Mouse (Mus musculus) limb, embryonic 13.5 days (tissue): ENCODE data around the gene Ptpn4. TPM values are rescaled to one million over a fixed set of nuclear protein-coding genes. Genes with fewer than 3 reads are reported as not detected.

ENCODE experiments used
- ATAC-seq: fragments of 200-750 bp; cut with Nextera tagmentation; 2 replicates; pipeline ENCODE4 v1.8.0; 2017; ENCODE audit warnings: low read depth, moderate number of reproducible peaks, moderate TSS enrichment; ENCODE audit not compliant: low FRiP score
- H3K27ac ChIP-seq: fragments of 300-500 bp; sonication (generic); 2 replicates; pipeline ENCODE4 v1.5.1; 2015; ENCODE audit warnings: inconsistent platforms, mild to moderate bottlenecking, moderate library complexity
- H3K27me3 ChIP-seq: fragments of 300-500 bp; sonication (generic); 2 replicates; pipeline ENCODE4 v1.6.1; 2015; ENCODE audit warnings: mild to moderate bottlenecking, inconsistent platforms
- H3K36me3 ChIP-seq: fragments of 300-500 bp; sonication (generic); 2 replicates; pipeline ENCODE4 v1.6.1; 2015; ENCODE audit warnings: inconsistent platforms, mild to moderate bottlenecking, moderate library complexity
- H3K4me1 ChIP-seq: fragments of 300-500 bp; sonication (generic); 2 replicates; pipeline ENCODE4 v1.6.1; 2015; ENCODE audit warnings: inconsistent platforms
- H3K4me2 ChIP-seq: fragments of 300-500 bp; sonication (generic); replicated peaks from 2 replicates; pipeline ENCODE4 v1.6.1; 2015; ENCODE audit warnings: inconsistent platforms, mild to moderate bottlenecking, moderate library complexity
- H3K4me3 ChIP-seq: fragments of 300-500 bp; sonication (generic); 2 replicates; pipeline ENCODE4 v1.5.1; 2015; ENCODE audit warnings: moderate library complexity, mild to moderate bottlenecking, inconsistent platforms
- H3K9ac ChIP-seq: fragments of 300-500 bp; sonication (generic); 2 replicates; pipeline ENCODE4 v1.6.1; 2015; ENCODE audit warnings: mild to moderate bottlenecking, inconsistent platforms
- H3K9me3 ChIP-seq: fragments of 300-500 bp; sonication (generic); 2 replicates; pipeline ENCODE4 v1.6.1; 2016; ENCODE audit warnings: inconsistent platforms
- WGBS: fragments of 180-500 bp; shearing (Covaris S2); methylation state at CpG from one replicate; pipeline ENCODE4 v1.1.7; 2015; 5-methylcytosine and 5-hydroxymethylcytosine counted together
- polyA plus RNA-seq: library from polyadenylated mRNA; unstranded; fragments of >200 nt; fragmentation: Nextera tagmentation; extraction: Ambion mirVana; gene quantifications from 2 replicates; pipeline ENCODE4 v1.2.1, GENCODE M21; 2015

The Ptpn4 gene
- polyA plus RNA-seq, 1 experiment from 2014 or later, result 5.0 TPM

GRCm38 (mm10) chr1:119849146-119849935 is 11.9 kb upstream of the Ptpn4 start:
- no peaks in the 10 kb centered on the region for H3K27me3 ChIP-seq
- H3K4me3 ChIP-seq, result no peak overlapping the region
- no peaks in the 10 kb centered on the region for H3K4me1 ChIP-seq
- H3K27ac ChIP-seq, result no peak overlapping the region
- H3K9ac ChIP-seq, result no peak overlapping the region
- H3K36me3 ChIP-seq, result no peaks in the 10 kb centered on the region
- H3K4me2 ChIP-seq, result no peak overlapping the region
- H3K9me3 ChIP-seq, result no peaks in the 10 kb centered on the region
- 89% methylated on average over 12 of the region's 12 CpGs for WGBS
- no peak for ATAC-seq

DNA sequence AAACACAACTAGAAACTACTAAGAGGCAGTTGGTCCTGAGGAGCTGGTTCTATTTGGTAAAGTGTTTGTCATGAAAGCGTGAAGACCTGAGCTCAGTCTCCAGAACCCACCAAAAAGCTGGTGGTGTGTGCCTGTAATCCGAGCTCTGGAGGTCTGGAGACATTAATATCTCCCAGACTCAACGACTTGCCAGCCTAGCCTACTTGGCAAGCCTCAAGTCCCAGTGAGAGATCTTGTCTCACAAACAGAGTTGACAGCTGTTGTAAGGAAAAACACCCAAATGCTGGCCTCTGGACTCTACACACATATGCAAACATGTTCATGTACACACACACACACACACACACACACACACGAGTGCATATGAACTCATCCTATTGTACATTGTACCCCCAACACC is 7.9 kb upstream of the Ptpn4 start:
- H3K4me3 ChIP-seq, result no peak overlapping the region
- no peaks in the 10 kb centered on the region for H3K36me3 ChIP-seq
- H3K27me3 ChIP-seq, result no peaks in the 10 kb centered on the region
- H3K9ac ChIP-seq, result no peak overlapping the region
- no peaks in the 10 kb centered on the region for H3K4me1 ChIP-seq
- no peak for ATAC-seq
- 52% methylated on average over 4 of the region's 4 CpGs for WGBS
- H3K4me2 ChIP-seq, result no peak overlapping the region
- no peaks in the 10 kb centered on the region for H3K9me3 ChIP-seq
- H3K27ac ChIP-seq, result no peak overlapping the region

DNA sequence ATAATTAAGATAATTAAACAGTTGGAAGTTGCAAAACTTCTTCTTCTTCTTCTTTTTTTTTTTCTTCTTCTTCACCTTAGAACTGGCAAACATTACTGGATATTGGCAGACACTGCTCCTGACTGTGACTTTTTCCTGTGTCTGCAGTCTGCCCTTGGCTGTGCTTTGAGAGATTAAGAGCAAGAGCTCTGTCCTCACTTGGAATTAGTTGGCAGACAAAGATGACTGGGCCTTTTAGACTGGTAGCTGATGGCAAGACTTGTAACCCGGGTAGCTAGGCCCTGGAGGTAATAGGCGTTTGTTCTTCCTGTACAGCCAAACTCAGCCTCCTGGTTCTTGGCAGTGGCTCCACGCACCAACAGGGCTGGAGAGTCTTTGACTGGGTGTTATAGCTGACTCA is 5.7 kb upstream of the Ptpn4 start:
- H3K27ac ChIP-seq, result no peak overlapping the region
- no peak for ATAC-seq
- H3K9ac ChIP-seq, result no peak overlapping the region
- H3K4me2 ChIP-seq, result no peak overlapping the region
- H3K36me3 ChIP-seq, result no peaks in the 10 kb centered on the region
- no peaks in the 10 kb centered on the region for H3K4me1 ChIP-seq
- 84% methylated on average over 3 of the region's 3 CpGs for WGBS
- no peak overlapping the region for H3K4me3 ChIP-seq
- H3K9me3 ChIP-seq, result no peaks in the 10 kb centered on the region
- H3K27me3 ChIP-seq, result no peaks in the 10 kb centered on the region

- H3K9ac ChIP-seq, result no peak overlapping the region
- no peaks in the 10 kb centered on the region for H3K36me3 ChIP-seq
- H3K4me1 ChIP-seq, result peaks cover 13% of the 10 kb centered on the region
- WGBS, result 41% methylated on average over 3 of the region's 3 CpGs
- H3K4me3 ChIP-seq, result no peak overlapping the region
- H3K4me2 ChIP-seq, result no peak overlapping the region
- no peaks in the 10 kb centered on the region for H3K9me3 ChIP-seq
- no peak overlapping the region for H3K27ac ChIP-seq
- ATAC-seq, result no peak
- no peaks in the 10 kb centered on the region for H3K27me3 ChIP-seq
Observed at GRCm38 (mm10) chr1:119838241-119838640, 828 bp upstream of the Ptpn4 start.

GRCm38 (mm10) chr1:119836479-119837015 is 866 bp downstream of the Ptpn4 start:
- H3K4me3 ChIP-seq, result peak overlapping the region; percentile 84
- ATAC-seq, result no peak

DNA sequence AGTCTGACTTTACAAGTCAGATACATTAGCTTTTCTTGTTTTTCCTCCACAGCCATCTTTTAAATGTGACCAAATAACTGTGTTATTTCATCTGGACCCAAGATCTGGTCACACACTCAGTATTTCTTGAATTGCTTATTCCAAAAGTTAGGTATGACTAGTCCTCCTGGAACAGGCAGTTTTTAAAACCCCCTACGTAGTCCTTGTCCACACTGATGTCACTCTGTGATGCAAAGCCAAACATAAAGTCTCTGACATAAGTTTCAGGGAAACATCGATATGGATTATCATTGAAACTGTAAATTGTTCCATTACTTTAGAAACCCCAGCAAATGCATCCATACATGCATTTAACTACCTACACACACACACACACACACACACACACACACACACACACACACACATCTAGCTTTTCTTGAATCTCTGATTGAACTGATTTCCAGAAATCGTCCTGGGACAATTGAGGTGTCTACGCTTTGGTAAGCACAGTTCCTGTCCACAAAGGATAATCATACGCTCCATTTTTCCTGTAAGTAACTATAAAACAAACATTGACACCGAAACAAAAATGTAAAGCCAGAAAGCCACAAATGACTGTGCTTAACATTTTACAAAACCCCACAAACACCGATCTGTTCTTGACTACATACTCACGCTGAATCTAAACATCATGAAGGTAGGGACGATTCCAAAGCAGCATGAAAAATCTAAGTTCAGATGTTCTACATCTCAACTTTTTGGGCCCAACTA is 1.5 kb downstream of the Ptpn4 start:
- WGBS, result 20% methylated on average over 9 of the region's 9 CpGs
- Histone ChIP-seq H3K27ac (no peak overlapping the region), H3K4me2 (peak overlapping the region; percentile 67), H3K4me3 (peak overlapping the region; percentile 84), H3K4me1 (peaks cover 13% of the 10 kb centered on the region), H3K36me3 (no peaks in the 10 kb centered on the region), H3K9me3 (no peaks in the 10 kb centered on the region), H3K9ac (peak overlapping the region; percentile 88), H3K27me3 (no peaks in the 10 kb centered on the region)
- no peak for ATAC-seq

More at GRCm38 (mm10) chr1:119836479-119837015, 866 bp downstream of the Ptpn4 start:
- H3K4me2 ChIP-seq, result peak overlapping the region; percentile 67
- no peaks in the 10 kb centered on the region for H3K9me3 ChIP-seq
- peak overlapping the region; percentile 88 for H3K9ac ChIP-seq
- peak overlapping the region; percentile 83 for H3K27ac ChIP-seq
- H3K36me3 ChIP-seq, result no peaks in the 10 kb centered on the region
- under 1% methylated on average over 31 of the region's 31 CpGs for WGBS
- no peaks in the 10 kb centered on the region for H3K27me3 ChIP-seq
- peaks cover 13% of the 10 kb centered on the region for H3K4me1 ChIP-seq

DNA sequence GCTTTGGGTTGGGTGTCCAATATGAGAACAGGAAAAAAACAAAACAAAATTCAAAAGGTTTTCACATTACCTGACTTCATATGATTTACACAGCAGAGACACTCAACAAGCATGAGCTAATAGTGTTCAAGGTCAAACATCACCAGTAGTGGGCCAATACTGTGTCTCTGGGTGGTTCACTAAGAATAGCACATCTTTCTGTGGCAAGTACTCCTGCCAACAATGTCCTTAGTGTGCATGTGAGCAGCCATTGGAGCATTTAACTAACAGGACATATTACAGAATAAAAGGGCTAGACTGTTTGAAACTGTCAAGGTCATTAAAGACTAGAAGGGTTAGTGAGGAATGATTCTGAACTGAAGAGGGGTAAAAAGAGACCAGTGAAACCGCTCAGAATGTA is 9.3 kb downstream of the Ptpn4 start:
- 90% methylated on average over 1 of the region's 1 CpGs for WGBS
- Histone ChIP-seq H3K9ac (no peak overlapping the region), H3K27ac (no peak overlapping the region), H3K36me3 (no peaks in the 10 kb centered on the region), H3K27me3 (no peaks in the 10 kb centered on the region), H3K9me3 (no peaks in the 10 kb centered on the region), H3K4me2 (no peak overlapping the region), H3K4me3 (no peak overlapping the region), H3K4me1 (no peaks in the 10 kb centered on the region)
- ATAC-seq, result no peak

- H3K27me3 ChIP-seq, result no peaks in the 10 kb centered on the region
- H3K27ac ChIP-seq, result no peak overlapping the region
- no peaks in the 10 kb centered on the region for H3K36me3 ChIP-seq
- peaks cover 5% of the 10 kb centered on the region; the same call in 1 of the 2 replicates for H3K4me1 ChIP-seq
- no peak overlapping the region for H3K4me2 ChIP-seq
- ATAC-seq, result no peak
- H3K9me3 ChIP-seq, result no peaks in the 10 kb centered on the region
- WGBS, result 62% methylated on average over 1 of the region's 1 CpGs
- no peak overlapping the region for H3K9ac ChIP-seq
- H3K4me3 ChIP-seq, result no peak overlapping the region
Observed at GRCm38 (mm10) chr1:119818704-119819103, 18.7 kb downstream of the Ptpn4 start.

DNA sequence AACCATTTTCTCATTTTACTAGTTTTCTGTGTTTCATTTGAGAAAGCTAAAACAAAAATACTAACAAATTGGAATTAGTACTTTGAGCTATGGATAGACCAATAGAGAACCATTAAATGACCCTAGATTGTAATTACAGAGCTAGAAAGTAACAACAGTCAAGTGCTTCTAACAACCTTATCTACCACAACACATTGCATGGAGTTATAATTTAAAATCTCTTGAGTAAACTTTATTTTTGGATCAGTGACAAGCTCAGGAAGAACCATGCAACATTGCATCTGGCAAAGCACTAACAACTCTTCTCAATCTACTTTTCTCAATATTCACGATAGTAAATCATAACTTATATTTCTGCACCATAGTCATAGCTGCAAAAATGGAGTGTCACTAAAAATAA is 29.7 kb downstream of the Ptpn4 start:
- H3K27ac ChIP-seq, result no peak overlapping the region
- 94% methylated on average over 1 of the region's 1 CpGs for WGBS
- no peak overlapping the region for H3K4me2 ChIP-seq
- H3K27me3 ChIP-seq, result no peaks in the 10 kb centered on the region
- H3K9me3 ChIP-seq, result no peaks in the 10 kb centered on the region
- no peak overlapping the region for H3K9ac ChIP-seq
- no peaks in the 10 kb centered on the region for H3K36me3 ChIP-seq
- no peaks in the 10 kb centered on the region for H3K4me1 ChIP-seq
- ATAC-seq, result no peak
- no peak overlapping the region for H3K4me3 ChIP-seq

- no peak overlapping the region for H3K27ac ChIP-seq
- no peak overlapping the region for H3K4me3 ChIP-seq
- no peaks in the 10 kb centered on the region for H3K4me1 ChIP-seq
- H3K9ac ChIP-seq, result no peak overlapping the region
- WGBS, result 94% methylated on average over 2 of the region's 2 CpGs
- no peaks in the 10 kb centered on the region for H3K9me3 ChIP-seq
- H3K36me3 ChIP-seq, result no peaks in the 10 kb centered on the region
- ATAC-seq, result no peak
- no peaks in the 10 kb centered on the region for H3K27me3 ChIP-seq
- H3K4me2 ChIP-seq, result no peak overlapping the region
Observed at GRCm38 (mm10) chr1:119805984-119806383, 31.4 kb downstream of the Ptpn4 start.

DNA sequence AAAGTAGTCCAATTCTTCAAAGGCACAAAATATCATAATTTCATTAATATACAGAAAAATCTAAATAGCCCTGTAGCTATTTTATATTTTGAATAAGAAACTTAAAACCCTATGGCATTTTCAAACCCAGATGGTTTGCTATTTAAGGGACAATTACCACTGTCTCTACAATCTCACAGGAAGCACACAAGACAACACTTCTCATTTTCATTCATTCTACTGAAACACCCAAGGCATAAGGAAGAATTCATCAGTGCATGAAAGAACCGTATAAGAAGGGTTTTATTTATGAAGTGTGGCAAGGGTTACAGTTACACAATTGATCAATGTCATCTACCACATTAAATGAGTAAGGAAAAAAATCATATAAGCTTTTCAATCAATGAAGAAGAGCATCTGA is 32.8 kb downstream of the Ptpn4 start:
- Histone ChIP-seq H3K36me3 (no peaks in the 10 kb centered on the region), H3K4me2 (no peak overlapping the region), H3K9me3 (no peaks in the 10 kb centered on the region), H3K27me3 (no peaks in the 10 kb centered on the region), H3K4me1 (no peaks in the 10 kb centered on the region), H3K27ac (no peak overlapping the region), H3K4me3 (no peak overlapping the region), H3K9ac (no peak overlapping the region)
- no peak for ATAC-seq
- WGBS, result 56% methylated on average over 1 of the region's 1 CpGs

DNA sequence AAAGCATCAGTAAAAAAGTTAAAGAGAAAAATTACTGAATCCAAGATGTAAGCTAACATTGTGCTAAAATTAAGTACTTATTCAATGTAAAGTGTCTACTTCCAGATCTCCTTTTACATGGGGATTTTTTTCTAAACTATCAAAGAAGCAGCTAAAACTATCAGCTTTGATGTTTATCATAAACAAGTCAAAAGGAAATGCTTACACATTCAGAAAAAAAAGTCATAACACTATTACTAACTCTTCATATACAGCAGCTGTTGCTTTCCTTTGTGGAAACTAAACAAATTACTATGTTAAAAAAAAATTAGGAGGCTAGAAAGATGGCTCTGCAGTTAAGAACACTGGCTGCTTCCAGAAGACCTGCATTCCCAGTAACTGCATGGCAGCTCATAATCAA is 42.2 kb downstream of the Ptpn4 start:
- Histone ChIP-seq H3K4me2 (no peak overlapping the region), H3K4me1 (peaks cover 4% of the 10 kb centered on the region; the same call in 1 of the 2 replicates), H3K9ac (no peak overlapping the region), H3K27me3 (no peaks in the 10 kb centered on the region), H3K4me3 (no peak overlapping the region), H3K27ac (no peak overlapping the region), H3K36me3 (peaks cover 8% of the 10 kb centered on the region; the same call in 1 of the 2 replicates), H3K9me3 (no peaks in the 10 kb centered on the region)
- ATAC-seq, result no peak
